Mouse (Mus musculus): ENCODE results near the gene Smtnl1. TPM values are rescaled to one million over a fixed set of nuclear protein-coding genes. Genes with fewer than 3 reads are reported as not detected.
A peak's percentile ranks its signal among the peaks of the same experiment; 100 is the strongest.

Gene Smtnl1
- polyA plus RNA-seq, 1 experiment from 2014 or later, result not detected

DNA sequence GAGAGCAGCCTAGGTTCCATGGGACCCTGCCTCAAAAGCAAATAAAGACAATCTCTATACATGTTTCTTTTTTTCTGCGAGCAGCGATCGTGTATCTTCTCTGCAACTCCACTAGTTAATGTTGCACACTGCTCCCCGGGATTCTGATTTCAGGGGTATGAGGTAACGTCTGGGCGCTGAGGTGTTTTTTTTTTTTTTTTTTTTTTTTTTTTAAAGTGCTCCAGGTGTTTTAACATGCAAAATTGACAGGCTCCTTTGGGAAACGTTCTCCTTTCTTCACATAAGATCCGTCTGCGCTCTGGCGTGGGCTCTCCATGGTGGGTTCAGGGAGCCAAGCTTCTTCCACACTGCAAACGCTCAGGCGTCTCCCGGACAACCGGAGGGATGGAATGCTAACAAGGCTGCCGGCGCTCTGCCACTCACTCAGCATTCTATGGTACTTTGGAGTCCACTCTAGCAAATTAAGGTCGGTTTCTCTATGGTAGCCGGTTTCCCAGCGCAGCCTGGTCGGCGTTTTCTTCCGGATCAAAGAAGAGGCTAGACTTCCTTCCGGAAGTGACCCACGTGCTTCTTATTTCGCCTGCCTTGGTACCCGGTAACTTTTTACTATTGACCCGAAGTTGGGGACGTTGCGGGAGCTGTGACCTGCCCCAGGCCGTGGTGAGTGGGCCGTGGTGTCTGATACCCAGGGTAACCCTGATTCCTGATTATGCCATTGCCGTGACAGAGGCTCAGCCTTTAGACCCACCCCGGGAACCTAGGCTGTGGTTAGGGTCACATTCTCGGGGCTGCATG is 4.2 kb upstream of the Smtnl1 start, which contains the start of gene Timm10:
Timm10 (plus strand) TSS at position 510 of the 795 bp plus-strand sequence.
- H3K4me2 ChIP-seq (replicated peaks; ENCODE audit: low read depth, low read length), result peak within 1 kb of the TSS; percentile 93
- no peaks in the 10 kb centered on the region for H3K27me3 ChIP-seq (ENCODE audit: control insufficient read depth, insufficient read depth, low read length)
- peak within 1 kb of the TSS; percentile 69 for H3K9ac ChIP-seq (ENCODE audit: low read depth, low read length)
- H3K27ac ChIP-seq (ENCODE audit: low read depth, low read length), result no peak within 1 kb of the TSS
- peak; percentile 92 for ATAC-seq (ENCODE audit: low FRiP score)
- peak within 1 kb of the TSS; percentile 86 for H3K4me3 ChIP-seq (ENCODE audit: low read depth, low read length)
- H3K9me3 ChIP-seq (ENCODE audit: control insufficient read depth, low read length), result no peaks in the 10 kb centered on the region
- WGBS, result under 1% methylated on average over 34 of the region's 34 CpGs
- no peaks in the 10 kb centered on the region for H3K36me3 ChIP-seq (ENCODE audit: control insufficient read depth, insufficient read depth, low read length)
- DNase-seq (ENCODE audit: low spot score), result peak; percentile 92
- peaks cover 4% of the 10 kb centered on the region for H3K4me1 ChIP-seq (replicated peaks; ENCODE audit: control insufficient read depth, insufficient read depth, low read length)

DNA sequence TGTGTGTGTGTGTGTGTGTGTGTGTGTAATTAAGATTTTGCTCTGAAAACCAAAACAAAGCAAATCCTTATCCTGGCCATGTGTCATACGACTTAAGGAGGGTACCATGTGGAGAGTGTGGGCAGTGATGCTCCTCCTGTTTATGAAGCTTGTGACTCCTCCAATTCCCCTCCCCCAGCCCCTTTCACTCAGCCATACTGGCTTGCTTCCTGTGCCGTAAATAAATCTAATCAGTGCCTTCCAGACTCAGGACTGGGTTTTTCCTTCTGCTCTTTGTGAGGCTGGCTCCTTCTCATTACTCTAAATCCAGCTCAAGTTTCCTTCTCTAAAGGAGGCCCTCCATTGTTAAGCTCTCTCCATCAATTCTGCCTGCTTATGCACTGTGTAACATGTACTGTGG is 785 bp upstream of the Smtnl1 start:
- Histone ChIP-seq H3K9me3 (ENCODE audit: control insufficient read depth, low read length) (no peaks in the 10 kb centered on the region), H3K27ac (ENCODE audit: low read depth, low read length) (no peak overlapping the region), H3K4me2 (replicated peaks; ENCODE audit: low read depth, low read length) (no peak overlapping the region), H3K4me3 (ENCODE audit: low read depth, low read length) (no peak overlapping the region), H3K36me3 (ENCODE audit: control insufficient read depth, insufficient read depth, low read length) (no peaks in the 10 kb centered on the region), H3K27me3 (ENCODE audit: control insufficient read depth, insufficient read depth, low read length) (no peaks in the 10 kb centered on the region), H3K4me1 (replicated peaks; ENCODE audit: control insufficient read depth, insufficient read depth, low read length) (peaks cover 4% of the 10 kb centered on the region), H3K9ac (ENCODE audit: low read depth, low read length) (no peak overlapping the region)
- ATAC-seq (ENCODE audit: low FRiP score), result no peak
- WGBS, result 63% methylated on average over 2 of the region's 2 CpGs
- no peak for DNase-seq (ENCODE audit: low spot score)

GRCm38 (mm10) chr2:84819861-84820260 is 2.6 kb downstream of the Smtnl1 start:
- H3K27me3 ChIP-seq (ENCODE audit: control insufficient read depth, insufficient read depth, low read length), result no peaks in the 10 kb centered on the region
- no peak overlapping the region for H3K9ac ChIP-seq (ENCODE audit: low read depth, low read length)
- no peak overlapping the region for H3K27ac ChIP-seq (ENCODE audit: low read depth, low read length)
- H3K9me3 ChIP-seq (ENCODE audit: control insufficient read depth, low read length), result no peaks in the 10 kb centered on the region
- H3K4me2 ChIP-seq (replicated peaks; ENCODE audit: low read depth, low read length), result no peak overlapping the region
- 71% methylated on average over 3 of the region's 3 CpGs for WGBS
- ATAC-seq (ENCODE audit: low FRiP score) (no peak), DNase-seq (ENCODE audit: low spot score) (no peak)
- H3K36me3 ChIP-seq (ENCODE audit: control insufficient read depth, insufficient read depth, low read length), result no peaks in the 10 kb centered on the region
- no peaks in the 10 kb centered on the region for H3K4me1 ChIP-seq (replicated peaks; ENCODE audit: control insufficient read depth, insufficient read depth, low read length)
- H3K4me3 ChIP-seq (ENCODE audit: low read depth, low read length), result no peak overlapping the region

GRCm38 (mm10) chr2:84812676-84813075 is 9.8 kb downstream of the Smtnl1 start:
- ATAC-seq (ENCODE audit: low FRiP score), result no peak
- no peak for DNase-seq (ENCODE audit: low spot score)
- Histone ChIP-seq H3K4me2 (replicated peaks; ENCODE audit: low read depth, low read length) (no peak overlapping the region), H3K27ac (ENCODE audit: low read depth, low read length) (no peak overlapping the region), H3K9me3 (ENCODE audit: control insufficient read depth, low read length) (no peaks in the 10 kb centered on the region), H3K36me3 (ENCODE audit: control insufficient read depth, insufficient read depth, low read length) (no peaks in the 10 kb centered on the region), H3K27me3 (ENCODE audit: control insufficient read depth, insufficient read depth, low read length) (no peaks in the 10 kb centered on the region), H3K9ac (ENCODE audit: low read depth, low read length) (no peak overlapping the region), H3K4me3 (ENCODE audit: low read depth, low read length) (no peak overlapping the region), H3K4me1 (replicated peaks; ENCODE audit: control insufficient read depth, insufficient read depth, low read length) (no peaks in the 10 kb centered on the region)
- 80% methylated on average over 6 of the region's 6 CpGs for WGBS

GRCm38 (mm10) chr2:84811880-84812279 is 10.6 kb downstream of the Smtnl1 start:
- ATAC-seq (ENCODE audit: low FRiP score), result no peak
- WGBS, result 87% methylated on average over 7 of the region's 7 CpGs

DNA sequence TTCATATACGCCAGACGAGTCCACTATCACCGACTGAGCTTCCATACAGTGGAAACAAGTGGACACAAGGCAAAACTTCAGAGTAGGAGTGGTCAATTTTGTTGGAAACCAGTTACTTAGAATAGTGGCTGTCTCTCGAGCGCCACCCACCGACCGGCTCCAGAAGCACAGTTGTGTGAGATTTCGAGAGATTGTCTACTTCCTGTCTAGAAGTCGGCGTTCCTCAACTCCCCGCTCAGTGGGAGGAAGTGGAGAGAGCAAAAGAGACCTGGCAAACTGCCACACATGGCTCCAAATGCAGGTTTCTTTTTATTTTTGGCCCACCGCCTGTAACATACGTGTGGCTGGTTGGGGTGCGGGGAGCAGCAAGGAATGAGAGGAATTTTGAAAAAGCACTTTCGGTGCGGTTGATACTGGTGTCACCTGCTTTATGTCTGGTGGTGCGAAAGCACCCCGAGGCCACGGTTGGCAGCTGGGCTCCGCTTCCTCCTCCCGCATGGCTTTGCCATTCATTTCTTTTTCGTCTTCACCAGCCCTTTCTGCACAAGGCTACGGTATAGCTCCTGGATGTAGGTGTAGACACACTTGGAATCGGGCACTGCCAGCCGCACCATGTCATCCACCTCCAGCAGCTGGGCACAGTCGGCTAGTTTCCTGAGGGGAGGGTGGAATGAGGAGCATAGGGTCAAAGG is 11.4 kb downstream of the Smtnl1 start:
- WGBS, result 40% methylated on average over 26 of the region's 26 CpGs
- Histone ChIP-seq H3K4me3 (ENCODE audit: low read depth, low read length) (no peak overlapping the region), H3K9me3 (ENCODE audit: control insufficient read depth, low read length) (no peaks in the 10 kb centered on the region), H3K27me3 (ENCODE audit: control insufficient read depth, insufficient read depth, low read length) (no peaks in the 10 kb centered on the region), H3K4me2 (replicated peaks; ENCODE audit: low read depth, low read length) (peak overlapping the region; percentile 11), H3K27ac (ENCODE audit: low read depth, low read length) (no peak overlapping the region), H3K9ac (ENCODE audit: low read depth, low read length) (no peak overlapping the region), H3K36me3 (ENCODE audit: control insufficient read depth, insufficient read depth, low read length) (no peaks in the 10 kb centered on the region), H3K4me1 (replicated peaks; ENCODE audit: control insufficient read depth, insufficient read depth, low read length) (no peaks in the 10 kb centered on the region)
- peak; percentile 68 for ATAC-seq (ENCODE audit: low FRiP score)
- DNase-seq (ENCODE audit: low spot score), result peak; percentile 91

More at GRCm38 (mm10) chr2:84811880-84812279, 10.6 kb downstream of the Smtnl1 start:
- no peak for DNase-seq (ENCODE audit: low spot score)
- H3K4me1 ChIP-seq (replicated peaks; ENCODE audit: control insufficient read depth, insufficient read depth, low read length), result no peaks in the 10 kb centered on the region
- no peaks in the 10 kb centered on the region for H3K9me3 ChIP-seq (ENCODE audit: control insufficient read depth, low read length)
- no peak overlapping the region for H3K4me2 ChIP-seq (replicated peaks; ENCODE audit: low read depth, low read length)
- no peaks in the 10 kb centered on the region for H3K27me3 ChIP-seq (ENCODE audit: control insufficient read depth, insufficient read depth, low read length)
- no peak overlapping the region for H3K27ac ChIP-seq (ENCODE audit: low read depth, low read length)
- no peak overlapping the region for H3K4me3 ChIP-seq (ENCODE audit: low read depth, low read length)
- no peak overlapping the region for H3K9ac ChIP-seq (ENCODE audit: low read depth, low read length)
- no peaks in the 10 kb centered on the region for H3K36me3 ChIP-seq (ENCODE audit: control insufficient read depth, insufficient read depth, low read length)

DNA sequence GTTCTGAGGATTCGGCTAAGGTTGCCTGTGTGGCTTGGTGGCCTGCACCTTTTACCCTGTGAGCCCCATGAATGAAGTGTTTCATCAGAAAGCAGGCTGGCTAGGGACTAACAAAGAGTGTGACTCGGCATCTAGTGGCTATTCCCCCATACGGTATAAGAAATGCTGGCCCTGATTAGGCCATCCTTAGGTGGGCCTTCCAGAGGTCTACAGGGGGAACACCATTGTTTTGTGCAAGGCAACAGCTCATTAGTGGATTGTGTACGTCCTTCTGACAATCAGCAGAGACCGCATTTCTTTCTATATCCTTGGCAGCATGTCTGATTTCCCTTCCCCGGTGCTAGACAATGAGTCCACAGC is 11.9 kb downstream of the Smtnl1 start:
- H3K4me3 ChIP-seq (ENCODE audit: low read depth, low read length), result no peak overlapping the region
- no peaks in the 10 kb centered on the region for H3K4me1 ChIP-seq (replicated peaks; ENCODE audit: control insufficient read depth, insufficient read depth, low read length)
- 83% methylated on average over 6 of the region's 6 CpGs for WGBS
- ATAC-seq (ENCODE audit: low FRiP score) (peak; percentile 26; the same call in 1 of the 2 replicates), DNase-seq (ENCODE audit: low spot score) (no peak)
- no peak overlapping the region for H3K27ac ChIP-seq (ENCODE audit: low read depth, low read length)
- H3K9ac ChIP-seq (ENCODE audit: low read depth, low read length), result no peak overlapping the region
- no peak overlapping the region for H3K4me2 ChIP-seq (replicated peaks; ENCODE audit: low read depth, low read length)
- no peaks in the 10 kb centered on the region for H3K9me3 ChIP-seq (ENCODE audit: control insufficient read depth, low read length)
- H3K27me3 ChIP-seq (ENCODE audit: control insufficient read depth, insufficient read depth, low read length), result no peaks in the 10 kb centered on the region
- H3K36me3 ChIP-seq (ENCODE audit: control insufficient read depth, insufficient read depth, low read length), result no peaks in the 10 kb centered on the region

DNA sequence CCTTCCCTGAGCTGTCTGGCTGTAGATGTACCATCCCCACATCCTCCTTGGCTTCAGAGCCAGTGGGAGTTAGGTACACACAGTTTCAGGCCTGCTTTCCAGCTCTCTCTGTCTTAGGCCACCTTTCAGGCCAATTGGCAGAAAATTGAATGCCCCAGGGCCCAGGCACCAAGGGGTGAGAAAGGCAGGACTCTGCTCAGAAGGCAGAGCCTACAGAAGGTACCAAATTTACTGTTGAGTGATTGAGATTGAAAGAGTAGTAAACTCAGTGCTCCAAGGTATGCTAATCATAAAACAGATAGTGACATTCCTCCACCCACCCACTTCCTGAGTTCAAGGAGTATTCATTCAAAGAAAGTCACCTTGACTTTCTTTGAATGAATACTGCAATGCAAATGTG is 13.1 kb downstream of the Smtnl1 start:
- ATAC-seq (ENCODE audit: low FRiP score) (no peak), DNase-seq (ENCODE audit: low spot score) (no peak)
- no peaks in the 10 kb centered on the region for H3K9me3 ChIP-seq (ENCODE audit: control insufficient read depth, low read length)
- no peaks in the 10 kb centered on the region for H3K36me3 ChIP-seq (ENCODE audit: control insufficient read depth, insufficient read depth, low read length)
- H3K4me3 ChIP-seq (ENCODE audit: low read depth, low read length), result no peak overlapping the region
- no peak overlapping the region for H3K27ac ChIP-seq (ENCODE audit: low read depth, low read length)
- H3K27me3 ChIP-seq (ENCODE audit: control insufficient read depth, insufficient read depth, low read length), result no peaks in the 10 kb centered on the region
- H3K4me2 ChIP-seq (replicated peaks; ENCODE audit: low read depth, low read length), result no peak overlapping the region
- no peak overlapping the region for H3K9ac ChIP-seq (ENCODE audit: low read depth, low read length)
- no peaks in the 10 kb centered on the region for H3K4me1 ChIP-seq (replicated peaks; ENCODE audit: control insufficient read depth, insufficient read depth, low read length)

- H3K36me3 ChIP-seq (ENCODE audit: control insufficient read depth, insufficient read depth, low read length), result no peaks in the 10 kb centered on the region
- 65% methylated on average over 5 of the region's 5 CpGs for WGBS
- H3K4me1 ChIP-seq (replicated peaks; ENCODE audit: control insufficient read depth, insufficient read depth, low read length), result no peaks in the 10 kb centered on the region
- no peak overlapping the region for H3K9ac ChIP-seq (ENCODE audit: low read depth, low read length)
- DNase-seq (ENCODE audit: low spot score) (no peak), ATAC-seq (ENCODE audit: low FRiP score) (no peak)
- no peak overlapping the region for H3K4me3 ChIP-seq (ENCODE audit: low read depth, low read length)
- H3K9me3 ChIP-seq (ENCODE audit: control insufficient read depth, low read length), result no peaks in the 10 kb centered on the region
- H3K27ac ChIP-seq (ENCODE audit: low read depth, low read length), result no peak overlapping the region
- H3K27me3 ChIP-seq (ENCODE audit: control insufficient read depth, insufficient read depth, low read length), result no peaks in the 10 kb centered on the region
- no peak overlapping the region for H3K4me2 ChIP-seq (replicated peaks; ENCODE audit: low read depth, low read length)
Measured at GRCm38 (mm10) chr2:84806546-84806945, 15.9 kb downstream of the Smtnl1 start.

Measured in hindbrain, embryonic 11.5 days (tissue).